Mouse (Mus musculus) bone marrow macrophage, adult 2 months (primary cell): ENCODE measurements around the gene Brsk1.

ENCODE experiments used
- CTCF ChIP-seq: IDR thresholded peaks from 2 replicates; pipeline ENCODE4 v1.5.1; 2012; ENCODE audit warnings: low read depth, mild to moderate bottlenecking, low read length, moderate library complexity
- POLR2A ChIP-seq: IDR thresholded peaks from 2 replicates; pipeline ENCODE4 v1.6.1; 2012; ENCODE audit warnings: mild to moderate bottlenecking, low read depth, low read length, borderline replicate concordance

GRCm38 (mm10) chr7:4751971-4752820 lies 61.8 kb downstream of the Brsk1 start:
- no peak for TF ChIP-seq CTCF
- TF ChIP-seq POLR2A = no peak
